Mouse (Mus musculus) CD4-positive helper T cell, adult 2 months (primary cell): ENCODE measurements around the gene Tollip.
A peak's percentile ranks its signal among the peaks of the same experiment; 100 is the strongest.

Experiments used
- DNase-seq: peaks from one replicate; pipeline ENCODE4 v3.0.0-alpha.2; 2012; ENCODE audit warnings: low read depth, missing footprints, low spot score

Tollip gene

GRCm38 (mm10) chr7:141918407-141918806 is at the start of gene Tollip:
Tollip (minus strand) TSS chr7:141918507.
- no peak for DNase-seq

GRCm38 (mm10) chr7:141966281-141966680 is 48.0 kb upstream of the Tollip start:
- DNase-seq, result no peak

- no peak for DNase-seq
Measured at GRCm38 (mm10) chr7:141962521-141962920, 44.2 kb upstream of the Tollip start.

GRCm38 (mm10) chr7:141961491-141961890 is 43.2 kb upstream of the Tollip start:
- no peak for DNase-seq

GRCm38 (mm10) chr7:141960926-141961325 is 42.6 kb upstream of the Tollip start:
- no peak for DNase-seq

- DNase-seq, result no peak
Measured at GRCm38 (mm10) chr7:141959133-141959532, 40.8 kb upstream of the Tollip start.

- DNase-seq, result no peak
Measured at GRCm38 (mm10) chr7:141958211-141958610, 39.9 kb upstream of the Tollip start.

- DNase-seq, result no peak
Measured at GRCm38 (mm10) chr7:141957524-141958051, 39.3 kb upstream of the Tollip start.

GRCm38 (mm10) chr7:141956174-141956566 is 37.9 kb upstream of the Tollip start:
- no peak for DNase-seq

- no peak for DNase-seq
Measured at GRCm38 (mm10) chr7:141955565-141956173, 37.4 kb upstream of the Tollip start.

- DNase-seq, result no peak
Measured at GRCm38 (mm10) chr7:141953616-141954015, 35.3 kb upstream of the Tollip start.

- no peak for DNase-seq
Measured at GRCm38 (mm10) chr7:141952920-141953319, 34.6 kb upstream of the Tollip start.

GRCm38 (mm10) chr7:141951821-141952220 is 33.5 kb upstream of the Tollip start:
- no peak for DNase-seq

- peak; percentile 31 for DNase-seq
Measured at GRCm38 (mm10) chr7:141950104-141951013, 32.1 kb upstream of the Tollip start.

GRCm38 (mm10) chr7:141949799-141950103 is 31.4 kb upstream of the Tollip start:
- no peak for DNase-seq

- peak; percentile 90 for DNase-seq
Measured at GRCm38 (mm10) chr7:141948906-141949798, 30.8 kb upstream of the Tollip start, which contains the start of gene Brsk2. Brsk2 (plus strand) TSS chr7:141949751.

- no peak for DNase-seq
Measured at GRCm38 (mm10) chr7:141948045-141948444, 29.7 kb upstream of the Tollip start.

GRCm38 (mm10) chr7:141947512-141947911 is 29.2 kb upstream of the Tollip start:
- DNase-seq, result no peak

GRCm38 (mm10) chr7:141945927-141946326 is 27.6 kb upstream of the Tollip start:
- DNase-seq, result no peak

GRCm38 (mm10) chr7:141943444-141943843 is 25.1 kb upstream of the Tollip start:
- DNase-seq, result no peak

- DNase-seq, result no peak
Measured at GRCm38 (mm10) chr7:141934951-141935350, 16.6 kb upstream of the Tollip start.
